Mouse (Mus musculus): Measurements from ENCODE around the gene Olfr524.

Olfr524 gene

DNA sequence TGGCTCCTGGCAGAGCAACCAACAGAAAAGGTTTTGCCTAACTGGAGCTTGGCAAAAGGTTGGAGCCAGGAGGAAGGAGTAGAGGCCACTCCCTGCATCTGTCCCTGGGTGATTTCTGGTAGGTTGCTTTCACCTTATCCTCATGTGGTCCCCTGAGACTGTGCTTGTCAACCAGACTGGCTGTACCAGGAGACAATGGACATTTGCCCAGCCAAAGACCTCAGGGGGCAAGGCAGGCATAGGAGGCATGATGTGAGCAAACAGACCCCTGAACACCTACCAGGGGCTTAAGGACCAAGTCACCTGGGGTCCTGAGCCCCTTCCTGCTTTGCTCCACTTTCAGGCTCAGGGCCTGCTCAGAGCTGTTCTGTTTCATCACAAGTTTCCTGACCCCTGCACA lies at the start of gene Olfr524:
Gene Olfr524 (minus strand): TSS at position 101 of the 400 bp plus-strand sequence.
- no peak for ATAC-seq (ENCODE audit: insufficient number of reproducible peaks, low FRiP score, low TSS enrichment)

DNA sequence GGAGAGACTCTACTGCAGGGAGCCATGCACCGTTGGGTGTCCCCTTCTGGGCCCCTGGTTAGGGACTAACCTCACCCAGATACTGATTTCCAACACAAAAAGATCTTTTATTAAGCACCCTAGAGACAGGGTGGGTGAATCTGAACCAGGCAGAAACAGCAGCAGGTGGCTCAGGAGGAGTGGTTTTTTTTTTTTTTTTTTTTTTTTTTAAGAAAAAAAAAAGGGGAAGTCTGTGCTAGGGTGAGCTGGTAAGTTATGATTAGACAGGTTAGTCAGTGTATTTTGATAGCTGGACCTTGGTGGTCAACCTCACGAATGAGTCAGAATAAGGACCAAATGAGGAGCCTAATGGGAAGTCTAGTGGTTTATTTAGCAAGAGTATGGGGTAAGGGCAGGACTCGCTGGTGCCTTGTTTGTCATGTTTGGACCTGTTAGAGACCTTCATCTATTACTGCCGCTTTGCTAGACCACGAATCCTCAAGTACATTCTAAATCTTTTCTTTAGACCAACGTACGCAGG lies 48.1 kb upstream of the Olfr524 start:
- ATAC-seq (ENCODE audit: insufficient number of reproducible peaks, low FRiP score, low TSS enrichment): no peak

DNA sequence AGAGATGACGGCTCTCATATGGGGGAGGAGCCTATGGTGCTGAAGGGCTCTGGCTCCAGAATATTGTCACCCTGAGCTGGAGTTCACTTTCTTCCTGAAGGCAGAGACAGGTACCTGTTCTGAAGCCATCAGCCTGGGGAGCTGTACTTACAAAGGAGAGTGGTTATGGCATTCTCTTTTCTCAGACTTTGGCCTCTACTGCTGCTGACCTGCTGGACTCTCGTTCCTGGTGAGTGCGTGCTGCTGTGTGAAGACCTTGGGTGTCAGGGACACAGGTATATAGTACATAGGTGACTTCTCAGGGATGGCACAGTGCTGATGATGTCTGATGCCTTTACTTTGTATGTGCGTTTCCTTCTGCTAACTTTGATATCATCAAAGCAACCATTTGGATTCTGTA lies 41.5 kb upstream of the Olfr524 start, which contains the start of gene 5830411N06Rik:
Gene 5830411N06Rik (plus strand): TSS at position 69 of the 400 bp plus-strand sequence.
- ATAC-seq (ENCODE audit: insufficient number of reproducible peaks, low FRiP score, low TSS enrichment): no peak

DNA sequence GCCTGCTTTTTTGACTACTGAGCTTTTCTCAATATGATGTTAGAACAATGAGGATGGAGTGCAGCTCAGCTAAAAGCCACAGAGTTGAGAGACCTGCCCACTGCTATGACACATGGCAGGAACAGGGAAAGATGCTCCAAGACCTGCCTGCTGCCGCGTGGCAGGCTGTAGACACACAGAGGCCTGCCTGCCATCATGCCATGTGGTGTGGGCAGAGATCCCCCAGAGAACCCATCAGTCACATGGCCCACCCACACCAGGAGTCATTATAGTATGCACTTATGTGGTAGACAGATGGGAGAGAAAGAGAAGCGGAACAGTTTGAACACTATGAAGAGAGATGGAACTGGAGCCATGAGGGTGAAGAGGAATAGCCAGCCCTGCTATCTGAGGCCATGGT lies 27.9 kb upstream of the Olfr524 start:
- no peak for ATAC-seq (ENCODE audit: insufficient number of reproducible peaks, low FRiP score, low TSS enrichment)

DNA sequence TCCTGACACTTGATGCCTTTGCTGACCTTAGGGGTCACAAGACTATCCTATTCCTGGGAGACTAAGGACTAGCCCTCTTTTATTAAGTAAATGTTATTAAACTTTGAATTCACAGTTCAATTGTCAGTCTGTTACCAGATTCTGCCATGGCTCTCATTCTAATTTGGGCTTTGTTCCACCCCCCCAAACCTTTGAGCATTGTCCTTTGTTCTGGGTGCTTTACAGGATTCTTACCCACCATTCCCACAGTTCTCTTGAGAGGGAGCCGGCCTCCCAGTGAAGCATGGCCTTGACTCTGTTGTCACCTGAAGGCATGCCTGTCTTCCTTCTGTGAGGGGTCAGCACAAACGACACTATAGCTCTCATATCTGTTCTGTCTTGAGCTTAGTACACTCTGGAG lies 25.3 kb upstream of the Olfr524 start:
- ATAC-seq (ENCODE audit: insufficient number of reproducible peaks, low FRiP score, low TSS enrichment): no peak

DNA sequence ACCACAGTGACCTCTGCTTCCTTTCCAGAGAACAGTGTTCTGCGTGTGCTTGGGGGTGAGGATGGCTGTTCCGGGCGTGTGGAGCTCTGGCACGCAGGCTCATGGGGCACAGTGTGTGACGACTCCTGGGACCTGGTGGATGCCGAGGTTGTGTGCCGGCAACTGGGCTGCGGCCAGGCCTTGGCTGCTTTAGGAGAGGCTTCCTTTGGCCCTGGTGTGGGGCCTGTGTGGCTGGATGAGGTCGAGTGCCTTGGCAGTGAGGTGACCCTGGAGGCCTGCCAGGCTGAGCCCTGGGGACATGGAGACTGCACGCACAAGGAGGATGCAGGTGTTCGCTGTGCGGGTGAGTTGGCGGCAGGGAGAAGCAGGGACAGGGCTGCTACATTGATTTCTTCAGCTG lies 22.7 kb upstream of the Olfr524 start:
- ATAC-seq (ENCODE audit: insufficient number of reproducible peaks, low FRiP score, low TSS enrichment): no peak

DNA sequence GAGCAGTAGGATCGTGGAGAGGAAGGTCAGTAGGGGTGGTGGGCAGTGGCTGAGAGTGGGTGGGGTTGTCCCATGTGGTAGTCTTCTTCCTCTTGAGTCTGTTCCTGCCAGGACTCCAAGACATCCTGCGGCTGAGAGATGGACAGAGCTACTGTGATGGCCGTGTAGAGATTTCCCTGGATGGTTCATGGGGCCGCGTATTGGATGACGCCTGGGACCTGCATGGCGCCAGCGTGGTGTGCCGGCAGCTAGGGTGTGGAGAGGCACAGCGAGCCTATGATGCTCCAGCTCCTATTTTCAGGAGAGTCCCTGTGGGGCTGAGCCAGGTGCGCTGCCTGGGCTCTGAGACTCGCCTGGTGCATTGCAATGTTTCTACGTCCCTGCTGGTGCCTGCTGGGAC lies 18.4 kb upstream of the Olfr524 start:
- no peak for ATAC-seq (ENCODE audit: insufficient number of reproducible peaks, low FRiP score, low TSS enrichment)

DNA sequence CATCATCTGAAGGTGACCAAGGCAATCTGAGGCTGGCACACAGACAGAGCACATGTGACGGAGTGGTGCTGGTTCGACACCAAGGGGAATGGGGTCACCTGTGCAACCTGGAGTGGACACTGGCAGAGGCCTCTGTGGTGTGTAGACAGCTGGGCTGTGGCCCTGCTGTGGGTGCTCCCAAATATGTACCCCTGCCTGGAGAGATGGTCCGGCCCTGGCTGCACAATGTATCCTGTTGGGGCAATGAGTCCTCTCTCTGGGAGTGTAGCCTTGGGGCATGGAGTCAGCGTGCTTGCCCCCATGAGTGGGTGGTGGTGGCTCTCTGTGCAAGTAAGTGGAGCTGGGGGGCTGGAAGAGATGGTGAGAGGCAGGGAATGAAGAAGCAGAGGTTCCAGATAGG lies 14.6 kb upstream of the Olfr524 start:
- no peak for ATAC-seq (ENCODE audit: insufficient number of reproducible peaks, low FRiP score, low TSS enrichment)

DNA sequence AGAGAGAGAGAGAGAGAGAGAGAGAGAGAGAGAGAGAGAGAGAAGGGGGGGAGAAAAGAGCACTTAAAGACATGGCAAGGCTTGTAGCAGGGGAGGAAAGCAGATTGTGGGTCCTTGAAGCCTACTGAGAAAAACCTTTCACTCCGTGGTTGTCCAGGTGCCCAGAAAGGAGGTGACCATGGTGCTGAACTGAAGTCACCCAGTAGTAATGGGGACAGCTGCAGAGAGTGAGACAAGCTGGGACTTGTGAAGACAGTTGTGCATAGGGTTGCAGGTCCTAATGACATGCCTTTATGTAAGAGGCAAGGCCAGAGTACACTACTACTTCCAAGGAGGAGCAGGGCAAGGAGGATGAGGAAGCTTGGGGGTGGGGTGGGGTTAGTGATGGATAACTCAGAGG lies 13.5 kb upstream of the Olfr524 start:
- ATAC-seq (ENCODE audit: insufficient number of reproducible peaks, low FRiP score, low TSS enrichment): no peak

DNA sequence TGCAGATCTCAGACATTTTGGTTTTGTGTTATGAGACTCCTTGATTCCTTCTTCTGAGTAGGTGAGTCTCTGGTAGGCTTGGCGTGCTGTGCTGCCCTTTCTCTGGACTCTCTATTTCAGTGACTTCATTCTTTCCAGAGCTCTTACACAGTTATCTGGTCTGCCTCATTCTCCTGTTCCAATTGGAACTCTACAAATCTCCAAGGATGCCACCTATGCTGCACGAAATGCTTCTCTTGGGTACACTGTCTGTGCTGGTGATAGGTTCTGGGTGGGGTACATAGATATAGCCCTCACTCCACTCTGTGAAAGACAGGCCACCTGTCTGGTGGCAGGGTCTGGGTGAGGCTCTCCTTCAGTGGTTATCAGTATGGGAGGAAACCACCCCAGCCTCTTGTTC lies 12.2 kb upstream of the Olfr524 start, which contains the start of gene Cd163l1:
Gene Cd163l1 (plus strand): TSS at position 301 of the 400 bp plus-strand sequence.
- ATAC-seq (ENCODE audit: insufficient number of reproducible peaks, low FRiP score, low TSS enrichment): no peak

DNA sequence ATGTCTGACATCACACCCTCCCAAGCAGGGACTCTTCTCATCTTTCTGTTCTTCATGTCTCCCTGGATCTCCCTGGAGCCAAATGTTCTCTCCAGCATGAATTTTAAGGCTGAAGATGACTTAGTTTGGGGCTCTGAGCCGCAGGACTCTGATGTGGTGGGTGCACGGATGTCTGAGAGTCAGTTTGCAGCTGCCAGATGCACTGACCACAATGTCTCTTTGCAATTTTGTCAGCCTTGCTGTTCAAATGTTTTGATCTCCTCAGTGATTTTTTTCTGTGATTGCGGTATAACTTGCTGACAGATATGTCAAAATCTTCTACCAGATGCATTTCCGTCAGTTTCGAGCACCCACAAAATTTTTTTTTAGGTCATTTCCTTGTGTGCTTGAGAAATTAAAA lies 8.1 kb upstream of the Olfr524 start:
- no peak for ATAC-seq (ENCODE audit: insufficient number of reproducible peaks, low FRiP score, low TSS enrichment)

DNA sequence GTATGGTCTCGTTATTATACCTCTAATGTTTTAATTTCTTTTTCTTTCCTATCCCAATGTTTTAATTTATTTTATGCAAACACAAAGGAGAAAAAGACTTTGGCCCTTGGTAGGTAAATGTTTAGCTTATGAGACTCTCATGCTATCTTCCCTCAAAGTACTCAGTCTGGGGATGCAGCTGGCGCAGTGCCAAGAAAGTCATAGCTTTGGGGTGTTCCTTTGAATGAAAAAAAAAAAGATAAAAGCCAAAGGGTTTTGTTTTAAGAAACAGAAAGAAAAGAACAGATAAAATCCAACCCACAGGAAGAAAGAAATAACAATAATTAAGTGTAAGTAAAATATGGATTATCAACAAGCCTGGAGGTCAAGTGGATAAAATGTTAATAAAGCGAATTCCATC lies 2.9 kb upstream of the Olfr524 start:
- no peak for ATAC-seq (ENCODE audit: insufficient number of reproducible peaks, low FRiP score, low TSS enrichment)

DNA sequence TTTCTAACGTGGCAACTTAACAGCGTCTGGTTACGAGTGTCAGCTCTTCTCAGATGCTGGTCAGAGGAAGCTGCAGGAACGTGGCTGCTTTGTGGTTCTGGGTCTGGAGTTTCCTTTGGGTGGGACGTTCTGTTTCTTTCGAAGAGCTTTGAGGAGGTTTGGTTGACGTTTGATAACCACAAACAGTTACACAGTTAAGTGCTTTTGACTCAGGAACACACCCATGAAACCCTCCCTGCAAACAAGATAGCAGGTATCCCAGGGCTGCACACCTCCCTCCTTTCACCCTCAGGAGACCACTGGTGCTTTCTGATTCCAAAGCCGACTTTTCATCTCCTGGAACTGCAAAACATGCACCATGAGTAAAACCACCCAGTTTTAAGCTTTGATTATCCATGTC lies 2.4 kb upstream of the Olfr524 start:
- no peak for ATAC-seq (ENCODE audit: insufficient number of reproducible peaks, low FRiP score, low TSS enrichment)

DNA sequence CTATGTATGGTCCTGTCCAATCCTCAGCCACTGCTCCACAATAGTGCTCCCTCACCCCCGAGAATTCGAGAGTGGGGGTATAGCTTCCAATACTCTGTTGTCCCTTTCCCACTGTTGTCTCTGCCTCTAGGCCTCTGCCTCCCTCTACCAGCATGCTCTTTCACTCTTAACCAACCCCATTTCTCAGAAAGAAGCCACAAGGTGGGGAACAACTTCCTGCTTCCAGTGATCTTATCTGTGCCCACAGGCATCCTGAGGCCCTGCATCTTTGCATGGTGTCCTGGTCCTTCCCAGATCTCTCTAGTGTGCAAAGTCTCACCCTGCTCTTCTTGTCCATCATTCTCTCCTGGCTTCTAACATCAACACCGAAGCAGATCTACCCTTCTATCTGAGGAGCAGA lies 1.1 kb upstream of the Olfr524 start:
- no peak for ATAC-seq (ENCODE audit: insufficient number of reproducible peaks, low FRiP score, low TSS enrichment)

DNA sequence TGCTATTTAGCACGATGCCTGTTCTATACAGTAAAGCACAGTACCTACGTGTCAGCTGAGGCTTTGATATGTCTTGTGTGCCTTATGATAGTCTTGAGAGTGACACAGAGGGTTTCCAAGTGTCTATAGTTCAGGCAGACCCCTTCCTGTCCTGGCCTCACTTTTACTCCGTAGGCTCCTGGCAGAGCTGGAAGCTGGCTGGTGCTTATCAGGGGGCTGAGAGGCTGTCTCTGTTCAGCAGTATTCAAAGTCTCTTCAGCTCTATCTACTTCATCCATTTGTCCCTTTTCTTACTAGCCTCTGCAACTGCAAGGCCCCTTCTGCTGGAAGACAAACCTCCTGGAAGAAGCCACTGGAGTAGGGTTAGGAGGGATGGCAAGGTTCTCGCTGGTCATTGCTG lies 4.7 kb downstream of the Olfr524 start:
- ATAC-seq (ENCODE audit: insufficient number of reproducible peaks, low FRiP score, low TSS enrichment): no peak

DNA sequence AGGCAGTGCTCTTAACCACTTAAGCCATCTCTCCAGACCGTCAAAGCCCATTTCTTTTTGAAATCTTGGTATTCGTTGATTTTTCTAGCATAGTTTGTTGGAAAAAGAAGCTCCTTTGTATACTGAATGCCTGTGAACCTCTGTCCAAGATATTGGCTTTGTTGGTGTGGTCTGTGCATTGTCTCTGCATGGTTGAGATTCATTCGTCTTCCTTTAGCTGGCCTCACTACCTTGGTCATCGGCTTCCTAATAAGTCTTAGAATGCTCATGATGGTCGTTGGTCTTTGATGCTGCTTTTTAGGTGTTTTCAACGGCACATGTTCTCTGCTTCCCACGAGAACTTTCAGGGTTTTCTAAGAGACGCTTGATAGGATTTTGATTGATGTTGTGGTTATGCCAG lies 9.8 kb downstream of the Olfr524 start:
- ATAC-seq (ENCODE audit: insufficient number of reproducible peaks, low FRiP score, low TSS enrichment): no peak

DNA sequence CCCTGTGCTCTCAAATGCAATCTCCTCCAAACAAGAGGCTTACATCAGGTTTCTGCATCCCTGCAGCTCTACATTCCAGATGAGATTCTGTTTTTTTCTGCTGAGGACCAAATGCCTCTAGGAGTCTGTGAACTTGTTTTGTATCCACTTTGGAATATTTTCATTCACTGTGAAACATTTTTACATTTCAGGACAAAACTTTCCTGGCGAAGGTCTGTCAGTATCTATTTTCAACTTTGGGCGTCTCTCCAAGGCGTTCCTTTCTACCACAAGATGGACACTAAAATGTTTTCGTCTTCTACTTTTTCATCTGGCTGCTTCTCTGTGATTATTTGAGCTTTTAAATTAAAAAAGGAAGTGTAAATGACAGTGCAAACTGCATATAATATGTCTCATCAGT lies 11.7 kb downstream of the Olfr524 start:
- ATAC-seq (ENCODE audit: insufficient number of reproducible peaks, low FRiP score, low TSS enrichment): no peak

DNA sequence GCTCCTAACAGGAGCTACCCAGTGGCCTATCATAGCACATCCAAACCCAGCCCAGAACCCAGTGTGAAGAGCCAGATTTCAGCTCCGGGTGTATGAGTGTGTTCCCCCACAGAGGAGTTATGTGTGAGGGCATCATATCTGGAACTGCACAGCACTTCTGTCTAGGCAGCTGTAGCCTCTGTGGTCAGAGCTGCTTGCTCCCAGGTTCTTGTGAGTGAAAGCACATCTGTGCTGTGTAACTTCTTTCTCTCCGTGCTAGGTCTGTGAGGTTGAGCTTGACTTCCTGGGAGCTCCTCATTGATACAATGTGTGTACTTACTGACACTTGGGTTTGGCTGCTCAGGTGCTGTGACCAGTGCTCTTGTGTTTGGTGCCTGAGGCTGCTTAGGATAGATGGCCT lies 12.9 kb downstream of the Olfr524 start:
- no peak for ATAC-seq (ENCODE audit: insufficient number of reproducible peaks, low FRiP score, low TSS enrichment)

DNA sequence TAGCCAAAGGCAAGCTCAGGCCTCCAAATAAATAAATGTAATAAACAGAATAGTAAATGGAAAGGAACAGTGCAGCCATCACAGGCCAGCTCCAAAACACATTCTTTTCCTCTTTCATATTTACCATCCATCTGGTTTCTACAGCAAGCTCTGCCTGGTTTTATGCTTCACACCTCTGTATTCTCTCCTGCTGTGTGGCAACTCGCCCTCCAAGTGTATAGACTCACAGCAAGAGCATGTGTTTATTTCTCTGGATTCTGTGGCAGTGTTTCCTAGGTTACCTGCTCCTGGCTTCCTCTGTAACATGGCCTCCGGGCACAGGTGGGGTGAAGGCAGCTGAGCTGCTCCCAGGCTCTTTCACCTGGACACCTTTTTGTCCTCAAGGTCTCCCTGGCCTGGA lies 13.3 kb downstream of the Olfr524 start:
- no peak for ATAC-seq (ENCODE audit: insufficient number of reproducible peaks, low FRiP score, low TSS enrichment)

DNA sequence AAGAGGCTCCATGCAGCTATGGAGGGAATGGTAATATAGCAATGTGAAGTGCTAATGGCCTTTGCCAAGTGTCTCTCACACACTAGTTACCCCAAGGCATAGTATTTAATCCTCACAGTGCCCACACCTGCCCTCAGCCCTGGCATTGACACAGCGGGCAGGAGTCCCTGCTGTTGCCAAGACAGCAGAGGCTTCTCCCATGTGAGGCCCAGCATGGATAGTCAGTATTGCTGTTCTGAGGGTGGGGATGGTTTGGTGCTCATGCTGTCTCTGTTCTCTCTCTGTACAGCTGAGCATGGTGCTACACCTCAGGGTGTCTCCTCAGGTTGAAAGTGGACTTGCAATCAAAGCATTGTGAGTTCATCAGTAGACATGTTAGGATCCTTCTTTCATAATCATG lies 15.3 kb downstream of the Olfr524 start:
- ATAC-seq (ENCODE audit: insufficient number of reproducible peaks, low FRiP score, low TSS enrichment): no peak

DNA sequence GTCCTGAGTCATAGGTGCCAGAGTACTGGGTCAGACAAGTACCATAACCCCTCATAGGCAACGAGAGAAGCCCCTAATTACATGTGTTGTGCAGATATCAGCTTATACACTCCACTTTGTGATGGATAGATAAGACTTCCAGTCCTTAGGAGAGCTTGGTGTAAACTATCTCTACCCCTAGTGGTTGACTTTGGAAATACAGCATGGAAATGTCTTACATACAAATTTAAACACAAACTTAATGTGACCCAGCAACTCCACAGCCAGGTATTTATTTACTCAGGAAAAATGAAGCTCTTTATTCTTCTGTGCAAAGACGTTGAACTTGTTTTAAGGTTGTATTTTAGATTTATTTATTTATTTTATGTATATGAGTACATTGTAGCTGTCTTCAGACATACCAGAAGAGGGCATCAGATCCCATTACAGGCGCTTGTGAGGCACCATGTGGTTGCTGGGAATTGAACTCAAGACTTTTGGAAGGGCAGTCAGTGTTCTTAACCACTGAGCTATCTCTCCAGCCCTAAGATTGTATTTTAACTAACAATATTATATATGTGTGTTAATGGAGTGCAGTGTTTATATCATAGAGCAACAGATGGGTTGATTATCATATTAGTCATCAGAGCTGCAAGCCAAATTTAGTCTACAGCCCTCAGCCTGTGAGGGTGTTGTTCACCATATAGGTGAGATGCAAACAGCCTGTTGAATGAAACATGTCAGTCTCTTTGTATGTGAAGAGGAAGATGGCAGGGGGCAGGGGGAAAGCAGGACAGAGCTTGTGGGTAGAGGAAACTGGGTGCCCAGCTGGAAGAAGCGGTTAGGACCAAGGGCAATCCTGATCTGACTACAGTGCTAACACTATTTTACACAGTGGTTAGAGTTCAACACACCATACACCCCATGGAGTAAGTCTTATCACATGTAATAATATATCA lies 17.1 kb downstream of the Olfr524 start:
- no peak for ATAC-seq (ENCODE audit: insufficient number of reproducible peaks, low FRiP score, low TSS enrichment)
